Mouse (Mus musculus) stomach, embryonic 14.5 days (tissue): ENCODE measurements around the gene Cct8l1. TPM values are rescaled to one million over a fixed set of nuclear protein-coding genes. Genes with fewer than 3 reads are reported as not detected.

ENCODE experiments used
- ATAC-seq: fragments of 200-750 bp; cut with Nextera tagmentation; 2 replicates; pipeline ENCODE4 v1.8.0; 2017; ENCODE audit warnings: low read depth, moderate TSS enrichment; ENCODE audit not compliant: insufficient number of reproducible peaks, insufficient read depth, low FRiP score
- H3K27ac ChIP-seq: fragments of 300-500 bp; sonication (generic); 2 replicates; pipeline ENCODE4 v1.5.1; 2014; ENCODE audit warnings: mild to moderate bottlenecking, low read length, moderate library complexity, mixed read lengths
- H3K27me3 ChIP-seq: fragments of 300-500 bp; sonication (generic); 2 replicates; pipeline ENCODE4 v1.6.1; 2014; ENCODE audit warnings: low read length, control low read depth, mixed read lengths; ENCODE audit not compliant: control insufficient read depth, insufficient read depth
- H3K36me3 ChIP-seq: fragments of 300-500 bp; sonication (generic); 2 replicates; pipeline ENCODE4 v1.6.1; 2014; ENCODE audit warnings: mild to moderate bottlenecking, control low read depth, low read length, moderate library complexity, mixed read lengths; ENCODE audit not compliant: control insufficient read depth, insufficient read depth
- H3K4me1 ChIP-seq: fragments of 300-500 bp; sonication (generic); 2 replicates; pipeline ENCODE4 v1.6.1; 2014; ENCODE audit warnings: low read length, control low read depth, mixed read lengths; ENCODE audit not compliant: control insufficient read depth, insufficient read depth
- H3K4me2 ChIP-seq: fragments of 300-500 bp; sonication (generic); replicated peaks from 2 replicates; pipeline ENCODE4 v1.6.1; 2014; ENCODE audit warnings: low read depth, low read length, control low read depth
- H3K4me3 ChIP-seq: fragments of 300-500 bp; sonication (generic); 2 replicates; pipeline ENCODE4 v1.5.1; 2014; ENCODE audit warnings: low read depth, low read length, control low read depth
- H3K9ac ChIP-seq: fragments of 300-500 bp; sonication (generic); replicated peaks from 2 replicates; pipeline ENCODE4 v1.6.1; 2014; ENCODE audit warnings: low read depth, mild to moderate bottlenecking, control low read depth, low read length, moderate library complexity, mixed read lengths
- H3K9me3 ChIP-seq: fragments of 300-500 bp; sonication (generic); 2 replicates; pipeline ENCODE4 v1.6.1; 2016; ENCODE audit warnings: low read depth, low read length, control low read depth; ENCODE audit not compliant: control insufficient read depth
- WGBS: fragments of 180-500 bp; shearing (Covaris S2); extraction: QIAGEN DNeasy Blood & Tissue Kit; methylation state at CpG from one replicate; pipeline ENCODE4 v1.1.7; 2014; 5-methylcytosine and 5-hydroxymethylcytosine counted together
- polyA plus RNA-seq: library from polyadenylated mRNA; unstranded; fragments of >200 nt; fragmentation: Nextera tagmentation; extraction: Ambion mirVana; gene quantifications from 2 replicates; pipeline ENCODE4 v1.2.1, GENCODE M21; 2014

Gene Cct8l1
- polyA plus RNA-seq, 1 experiment from 2014 or later, result not detected

- no peaks in the 10 kb centered on the region; the same call in 1 of the 2 replicates for H3K9me3 ChIP-seq
- no peak overlapping the region for H3K4me3 ChIP-seq
- no peak for ATAC-seq
- H3K36me3 ChIP-seq, result no peaks in the 10 kb centered on the region
- no peaks in the 10 kb centered on the region for H3K27me3 ChIP-seq
- no peaks in the 10 kb centered on the region for H3K4me1 ChIP-seq
- H3K9ac ChIP-seq, result no peak overlapping the region
- no peak overlapping the region for H3K27ac ChIP-seq
- H3K4me2 ChIP-seq, result no peak overlapping the region
- 89% methylated on average over 2 of the region's 2 CpGs for WGBS
Observed at GRCm38 (mm10) chr5:25535566-25535965, 19.7 kb downstream of the Cct8l1 start.

- H3K4me3 ChIP-seq, result no peak overlapping the region
- H3K9me3 ChIP-seq, result no peaks in the 10 kb centered on the region; the same call in 1 of the 2 replicates
- no peak for ATAC-seq
- no peaks in the 10 kb centered on the region for H3K4me1 ChIP-seq
- H3K27ac ChIP-seq, result no peak overlapping the region
- H3K9ac ChIP-seq, result no peak overlapping the region
- H3K27me3 ChIP-seq, result no peaks in the 10 kb centered on the region
- WGBS, result 56% methylated on average over 2 of the region's 2 CpGs
- no peaks in the 10 kb centered on the region for H3K36me3 ChIP-seq
- H3K4me2 ChIP-seq, result no peak overlapping the region
Observed at GRCm38 (mm10) chr5:25536451-25536850, 20.6 kb downstream of the Cct8l1 start.

- H3K4me2 ChIP-seq, result no peak overlapping the region
- H3K36me3 ChIP-seq, result no peaks in the 10 kb centered on the region
- H3K9me3 ChIP-seq, result no peaks in the 10 kb centered on the region; the same call in 1 of the 2 replicates
- peak; percentile 24; the same call in 1 of the 2 replicates for ATAC-seq
- no peak overlapping the region for H3K4me3 ChIP-seq
- H3K27me3 ChIP-seq, result no peaks in the 10 kb centered on the region
- H3K4me1 ChIP-seq, result no peaks in the 10 kb centered on the region
- no peak overlapping the region for H3K27ac ChIP-seq
- WGBS, result 37% methylated on average over 6 of the region's 6 CpGs
- no peak overlapping the region for H3K9ac ChIP-seq
Observed at GRCm38 (mm10) chr5:25536921-25537409, 21.1 kb downstream of the Cct8l1 start.

- Histone ChIP-seq H3K9me3 (no peaks in the 10 kb centered on the region; the same call in 1 of the 2 replicates), H3K27ac (no peak overlapping the region), H3K4me1 (no peaks in the 10 kb centered on the region), H3K36me3 (no peaks in the 10 kb centered on the region), H3K4me2 (no peak overlapping the region), H3K9ac (no peak overlapping the region), H3K4me3 (no peak overlapping the region), H3K27me3 (no peaks in the 10 kb centered on the region)
- no peak for ATAC-seq
Observed at GRCm38 (mm10) chr5:25540412-25540811, 24.5 kb downstream of the Cct8l1 start.

- H3K27me3 ChIP-seq, result no peaks in the 10 kb centered on the region
- no peak overlapping the region for H3K4me2 ChIP-seq
- no peak overlapping the region for H3K4me3 ChIP-seq
- H3K27ac ChIP-seq, result no peak overlapping the region
- no peaks in the 10 kb centered on the region; the same call in 1 of the 2 replicates for H3K9me3 ChIP-seq
- WGBS, result 81% methylated on average over 3 of the region's 3 CpGs
- no peak for ATAC-seq
- H3K36me3 ChIP-seq, result no peaks in the 10 kb centered on the region
- no peak overlapping the region for H3K9ac ChIP-seq
- H3K4me1 ChIP-seq, result no peaks in the 10 kb centered on the region
Observed at GRCm38 (mm10) chr5:25540921-25541320, 25.1 kb downstream of the Cct8l1 start.

GRCm38 (mm10) chr5:25541661-25542060 is 25.8 kb downstream of the Cct8l1 start:
- Histone ChIP-seq H3K4me3 (no peak overlapping the region), H3K9me3 (no peaks in the 10 kb centered on the region; the same call in 1 of the 2 replicates), H3K27me3 (no peaks in the 10 kb centered on the region), H3K4me1 (no peaks in the 10 kb centered on the region), H3K4me2 (no peak overlapping the region), H3K36me3 (no peaks in the 10 kb centered on the region), H3K9ac (no peak overlapping the region), H3K27ac (no peak overlapping the region)
- ATAC-seq, result no peak
- 65% methylated on average over 2 of the region's 2 CpGs for WGBS

- Histone ChIP-seq H3K4me2 (no peak overlapping the region), H3K27ac (no peak overlapping the region), H3K4me3 (no peak overlapping the region), H3K4me1 (no peaks in the 10 kb centered on the region), H3K9me3 (no peaks in the 10 kb centered on the region), H3K9ac (no peak overlapping the region), H3K36me3 (no peaks in the 10 kb centered on the region), H3K27me3 (no peaks in the 10 kb centered on the region)
- 91% methylated on average over 3 of the region's 3 CpGs for WGBS
- no peak for ATAC-seq
Observed at GRCm38 (mm10) chr5:25544061-25544460, 28.2 kb downstream of the Cct8l1 start.

GRCm38 (mm10) chr5:25544566-25544965 is 28.7 kb downstream of the Cct8l1 start:
- Histone ChIP-seq H3K4me3 (no peak overlapping the region), H3K27ac (no peak overlapping the region), H3K27me3 (no peaks in the 10 kb centered on the region), H3K4me2 (no peak overlapping the region), H3K36me3 (no peaks in the 10 kb centered on the region), H3K4me1 (no peaks in the 10 kb centered on the region), H3K9me3 (no peaks in the 10 kb centered on the region), H3K9ac (no peak overlapping the region)
- WGBS, result 80% methylated on average over 5 of the region's 5 CpGs
- ATAC-seq, result no peak

GRCm38 (mm10) chr5:25546912-25547311 is 31.0 kb downstream of the Cct8l1 start:
- no peak overlapping the region for H3K27ac ChIP-seq
- 93% methylated on average over 2 of the region's 2 CpGs for WGBS
- ATAC-seq, result no peak

More at GRCm38 (mm10) chr5:25546912-25547311, 31.0 kb downstream of the Cct8l1 start:
- Histone ChIP-seq H3K4me3 (no peak overlapping the region), H3K27me3 (no peaks in the 10 kb centered on the region), H3K9ac (no peak overlapping the region), H3K9me3 (no peaks in the 10 kb centered on the region), H3K4me2 (no peak overlapping the region), H3K4me1 (no peaks in the 10 kb centered on the region), H3K36me3 (no peaks in the 10 kb centered on the region)
